Mouse (Mus musculus): ENCODE results near the gene Ndufc1.
"Not testable (repeated sequence)": the region's sequence is repeated elsewhere in the genome, so short reads cannot be mapped to it uniquely, and the experiment has no call there.

Ndufc1 gene

DNA sequence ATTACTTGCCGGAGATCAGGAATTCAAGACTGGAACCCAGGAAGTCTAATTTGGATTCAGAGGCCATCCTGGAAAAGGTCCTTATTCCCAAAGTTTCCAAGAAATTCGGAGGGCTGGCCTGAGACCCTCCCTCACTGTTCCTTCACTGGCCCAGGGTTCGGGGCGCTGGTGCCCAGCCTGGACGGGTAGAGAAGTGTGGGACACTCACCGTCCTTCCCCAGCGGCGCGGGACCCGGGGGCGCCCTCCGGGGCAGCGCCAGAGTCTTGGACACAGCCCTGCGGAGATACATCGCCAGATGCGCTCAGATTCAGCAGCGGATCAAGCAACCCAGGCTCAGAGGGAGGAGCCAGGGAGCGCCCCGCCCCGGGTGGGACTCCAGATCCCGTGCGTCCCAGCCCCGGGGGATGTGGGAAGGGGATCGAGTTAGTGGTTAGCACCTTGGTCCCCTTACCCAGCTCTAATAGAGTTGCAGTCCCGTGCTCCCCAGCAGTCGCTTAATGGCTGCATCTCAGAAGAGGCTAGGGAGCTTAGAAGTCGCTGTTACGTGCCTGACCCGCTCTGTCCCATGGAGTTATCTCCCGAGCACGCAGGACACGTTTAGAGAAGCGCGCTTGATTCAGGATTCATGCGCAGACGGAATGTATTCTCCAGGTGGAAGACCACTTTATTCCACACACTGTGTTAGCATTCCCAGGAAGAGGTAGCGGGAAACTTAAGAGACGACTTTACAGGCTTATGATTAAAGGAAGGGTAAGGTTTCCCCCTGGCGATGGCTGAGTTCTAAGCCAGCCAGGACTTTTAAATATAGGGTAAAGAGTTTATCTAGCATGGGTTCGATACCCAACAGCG, 12.3 kb downstream of the Ndufc1 start, which contains the start of gene Mgarp:
Gene Mgarp, minus strand, starts transcription at position 520 of the 850 bp plus-strand sequence.
- 0 out of 2 replicates have a peak, but pooled peaks have one; percentile 31 for ATAC-seq (ENCODE audit: insufficient number of reproducible peaks, low FRiP score, low TSS enrichment)

- ATAC-seq (ENCODE audit: insufficient number of reproducible peaks, low FRiP score, low TSS enrichment) = no peak
Observed at GRCm38 (mm10) chr3:51395461-51396145, 13.2 kb downstream of the Ndufc1 start.

GRCm38 (mm10) chr3:51394881-51395280, 13.9 kb downstream of the Ndufc1 start:
- ATAC-seq (ENCODE audit: insufficient number of reproducible peaks, low FRiP score, low TSS enrichment) = no peak

- no peak for ATAC-seq (ENCODE audit: insufficient number of reproducible peaks, low FRiP score, low TSS enrichment)
Observed at GRCm38 (mm10) chr3:51393651-51394050, 15.1 kb downstream of the Ndufc1 start.

DNA sequence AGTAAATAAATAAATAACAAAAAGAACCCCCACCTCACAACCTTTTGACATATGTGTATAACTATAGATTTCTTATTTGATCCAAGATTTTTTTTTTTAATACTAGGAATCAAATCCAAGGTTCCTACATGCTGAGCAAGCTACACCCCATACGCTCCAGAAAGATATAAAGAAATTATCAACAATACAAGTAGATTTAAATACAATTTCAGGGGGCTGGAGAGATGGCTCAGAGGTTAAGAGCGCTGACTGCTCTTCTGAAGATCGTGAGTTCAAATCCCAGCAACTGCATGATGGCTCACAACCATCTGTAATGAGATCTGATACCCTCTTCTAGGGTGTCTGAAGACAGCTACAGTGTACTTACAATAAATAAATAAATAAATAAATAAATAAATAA, 15.8 kb downstream of the Ndufc1 start:
- ATAC-seq (ENCODE audit: insufficient number of reproducible peaks, low FRiP score, low TSS enrichment) = not testable (repeated sequence)

DNA sequence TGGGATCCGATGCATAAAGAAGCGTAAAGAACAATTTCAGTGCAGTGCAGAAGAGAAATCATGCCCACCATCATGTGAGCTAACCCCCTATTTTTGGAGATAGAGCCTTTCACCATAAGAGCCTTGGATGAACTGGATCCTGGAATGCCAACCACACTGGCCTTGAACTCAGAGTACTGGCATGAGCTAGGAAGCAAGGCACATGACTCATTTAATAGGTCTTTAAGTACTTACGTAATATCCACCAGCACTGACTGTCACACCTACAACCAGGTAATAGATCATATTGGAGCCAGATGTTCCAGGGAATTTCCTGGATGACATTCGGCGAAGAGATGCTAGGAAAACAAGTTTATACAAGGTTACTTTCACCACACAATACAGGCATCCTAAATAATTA, 17.2 kb downstream of the Ndufc1 start:
- ATAC-seq (ENCODE audit: insufficient number of reproducible peaks, low FRiP score, low TSS enrichment) = no peak

GRCm38 (mm10) chr3:51391095-51391494, 17.7 kb downstream of the Ndufc1 start:
- ATAC-seq (ENCODE audit: insufficient number of reproducible peaks, low FRiP score, low TSS enrichment) = no peak

DNA sequence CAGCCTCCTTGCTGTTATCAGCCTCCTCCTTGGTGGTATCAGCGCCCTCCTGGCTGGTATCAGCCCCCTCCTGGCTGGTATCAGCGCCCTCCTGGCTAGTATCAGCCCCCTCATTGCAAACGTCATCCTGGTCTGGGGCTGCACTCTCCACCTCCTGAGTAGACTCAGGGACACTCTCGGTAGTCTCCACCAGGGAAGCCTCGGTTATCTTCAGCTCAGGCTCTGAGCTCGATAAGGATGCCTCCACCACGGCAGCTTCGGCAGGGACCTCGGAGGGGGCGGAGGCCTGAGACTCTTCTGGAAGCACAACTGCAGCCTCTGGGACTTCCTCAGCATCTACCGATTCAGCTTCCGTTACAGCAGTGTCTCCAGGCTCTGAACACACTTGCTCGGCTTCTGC, 19.9 kb downstream of the Ndufc1 start:
- ATAC-seq (ENCODE audit: insufficient number of reproducible peaks, low FRiP score, low TSS enrichment) = no peak

GRCm38 (mm10) chr3:51387868-51388381, 20.9 kb downstream of the Ndufc1 start:
- peak; percentile 37; the same call in 1 of the 2 replicates for ATAC-seq (ENCODE audit: insufficient number of reproducible peaks, low FRiP score, low TSS enrichment)

DNA sequence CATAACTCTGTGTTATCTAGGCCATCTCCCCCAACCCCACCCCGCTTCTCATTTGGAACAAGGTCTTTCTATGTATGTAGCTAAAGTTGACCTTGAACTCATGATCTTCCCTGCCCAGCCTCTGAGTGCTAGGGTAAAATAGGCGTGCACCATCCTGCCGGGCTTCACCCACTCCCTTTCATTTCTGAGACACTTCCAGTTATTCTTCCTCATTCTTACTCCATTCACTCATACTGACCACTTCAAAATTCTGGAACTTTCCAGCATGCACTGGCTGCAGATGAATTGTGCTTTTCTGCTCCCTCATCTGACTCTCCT, 21.7 kb downstream of the Ndufc1 start:
- ATAC-seq (ENCODE audit: insufficient number of reproducible peaks, low FRiP score, low TSS enrichment) = no peak

GRCm38 (mm10) chr3:51386441-51387133, 22.2 kb downstream of the Ndufc1 start:
- ATAC-seq (ENCODE audit: insufficient number of reproducible peaks, low FRiP score, low TSS enrichment) = no peak

DNA sequence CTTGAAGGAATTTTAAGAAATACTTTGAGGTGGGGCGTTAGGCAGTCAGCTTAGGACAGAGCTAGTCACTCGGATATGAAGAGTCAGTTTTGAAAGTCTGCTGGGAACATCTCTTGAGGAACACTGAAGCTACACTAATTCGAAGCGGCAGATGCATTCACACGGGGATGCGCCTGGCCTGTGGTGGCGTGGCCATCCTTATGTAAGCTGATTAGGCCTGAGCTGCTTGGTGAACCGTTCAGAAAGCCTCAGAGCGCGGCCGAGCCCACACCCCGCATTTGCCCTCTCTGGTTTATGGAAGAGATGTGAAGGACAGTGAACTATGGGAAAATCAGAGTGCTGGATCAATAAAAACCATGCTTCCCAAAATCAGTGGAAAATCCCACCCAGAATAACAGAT, 25.4 kb downstream of the Ndufc1 start:
- ATAC-seq (ENCODE audit: insufficient number of reproducible peaks, low FRiP score, low TSS enrichment) = peak; percentile 75; the same call in 1 of the 2 replicates

DNA sequence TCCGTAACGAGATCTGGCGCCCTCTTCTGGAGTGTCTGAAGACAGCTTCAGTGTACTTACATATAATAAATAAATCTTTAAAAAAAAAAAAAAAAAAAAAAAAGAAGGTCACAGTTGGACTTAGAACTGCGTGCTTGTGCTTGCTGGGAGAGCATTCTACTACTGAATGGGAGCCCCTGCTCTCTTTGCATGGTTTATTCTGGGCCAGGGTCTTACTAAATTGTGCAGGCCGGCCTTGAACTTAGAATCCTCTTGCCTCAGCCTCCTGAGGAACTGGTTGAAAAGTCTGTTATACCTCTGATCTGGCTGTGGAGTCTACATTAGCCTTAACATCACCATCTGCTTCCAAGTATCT, 28.2 kb downstream of the Ndufc1 start:
- no peak for ATAC-seq (ENCODE audit: insufficient number of reproducible peaks, low FRiP score, low TSS enrichment)

DNA sequence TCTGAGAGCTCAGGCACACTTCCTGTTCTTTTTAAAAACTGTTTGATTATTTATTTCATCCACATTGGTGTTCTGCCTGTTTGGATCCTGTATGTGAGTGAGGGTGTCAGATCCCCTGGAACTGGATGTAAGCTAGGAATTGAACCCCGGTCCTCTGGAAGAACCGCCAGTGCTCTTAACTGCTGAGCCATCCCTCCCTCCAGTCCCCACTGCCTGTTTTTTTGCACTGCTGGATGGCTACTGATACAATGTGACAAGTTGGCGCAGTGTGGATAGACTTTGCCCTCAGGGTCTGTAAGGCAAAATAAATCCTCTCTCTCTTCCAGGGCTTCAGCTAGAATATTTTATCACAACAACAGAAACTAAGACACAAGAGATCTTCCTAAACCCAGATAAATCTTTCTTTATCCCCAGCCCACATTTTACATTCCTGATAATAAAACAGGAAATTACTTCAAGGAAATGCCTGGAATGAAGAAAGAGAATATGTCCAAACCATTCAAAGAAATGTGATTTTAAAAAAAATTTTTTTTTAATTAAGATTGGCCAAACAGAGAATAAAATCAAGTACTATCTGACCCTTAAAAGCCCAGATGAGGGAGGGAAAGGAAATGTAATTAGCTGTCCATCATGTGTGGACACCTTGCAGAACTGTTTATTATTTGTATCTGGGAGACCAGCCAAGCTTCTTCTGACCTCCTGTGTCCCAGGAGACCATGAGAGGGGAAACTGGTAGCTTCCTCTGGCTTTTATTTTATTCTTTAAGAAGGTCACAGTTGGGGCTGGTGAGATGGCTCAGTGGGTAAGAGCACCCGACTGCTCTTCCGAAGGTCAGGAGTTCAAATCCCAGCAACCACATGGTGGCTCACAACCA, 28.8 kb downstream of the Ndufc1 start:
- ATAC-seq (ENCODE audit: insufficient number of reproducible peaks, low FRiP score, low TSS enrichment) = no peak

GRCm38 (mm10) chr3:51378665-51378946, 30.2 kb downstream of the Ndufc1 start:
- no peak for ATAC-seq (ENCODE audit: insufficient number of reproducible peaks, low FRiP score, low TSS enrichment)

GRCm38 (mm10) chr3:51377878-51378664, 30.7 kb downstream of the Ndufc1 start:
- no peak for ATAC-seq (ENCODE audit: insufficient number of reproducible peaks, low FRiP score, low TSS enrichment)

GRCm38 (mm10) chr3:51375307-51376265, 33.2 kb downstream of the Ndufc1 start:
- ATAC-seq (ENCODE audit: insufficient number of reproducible peaks, low FRiP score, low TSS enrichment) = no peak

- ATAC-seq (ENCODE audit: insufficient number of reproducible peaks, low FRiP score, low TSS enrichment) = no peak
Observed at GRCm38 (mm10) chr3:51373544-51373943, 35.2 kb downstream of the Ndufc1 start.

Data from cerebellum, adult (tissue).